Mouse (Mus musculus): Measurements from ENCODE around the gene Spata22. TPM values are rescaled to one million over a fixed set of nuclear protein-coding genes. Genes with fewer than 3 reads are reported as not detected.

Spata22 gene
- polyA plus RNA-seq (2012; rRNA removed): not detected in 2 replicates
- polyA plus RNA-seq (2014; fragmentation: Nextera tagmentation; extraction: Ambion mirVana): not detected in 2 replicates

- DNase-seq (ENCODE audit: low spot score) (no peak), ATAC-seq (ENCODE audit: low FRiP score, low read depth) (no peak)
- TF ChIP-seq POLR2A (IDR thresholded peaks at IDR 0.05; ENCODE audit: borderline replicate concordance, extremely low read depth, insufficient read depth, insufficient read length): no peak
- H3K27me3 ChIP-seq (ENCODE audit: control insufficient read depth, insufficient read depth, low read length): no peaks in the 10 kb centered on the region
- H3K4me1 ChIP-seq (ENCODE audit: control insufficient read depth, insufficient read depth, low read length): no peaks in the 10 kb centered on the region
- no peaks in the 10 kb centered on the region for H3K36me3 ChIP-seq (ENCODE audit: control insufficient read depth, insufficient read depth, low read length)
- H3K4me3 ChIP-seq (replicated peaks; ENCODE audit: low read length): no peak within 1 kb of the TSS
- H3K4me2 ChIP-seq (replicated peaks; ENCODE audit: low read depth, low read length, severe bottlenecking): no peak within 1 kb of the TSS
- no peaks in the 10 kb centered on the region for H3K9me3 ChIP-seq (ENCODE audit: control insufficient read depth, low read length)
- no peak within 1 kb of the TSS for H3K9ac ChIP-seq (ENCODE audit: low read depth, low read length, severe bottlenecking)
- 83% methylated on average over 27 of the region's 27 CpGs for WGBS
- no peak within 1 kb of the TSS for H3K27ac ChIP-seq (replicated peaks; ENCODE audit: low read depth, low read length)
These were observed at the start of gene Spata22, which contains the start of the genes Aspa and Gm49340 for GRCm38 (mm10) chr11:73329442-73329841. Gene Spata22 (plus strand): TSS chr11:73329741. Gene Aspa (minus strand): TSS chr11:73329596. Gene Gm49340 (plus strand): TSS chr11:73329741.

GRCm38 (mm10) chr11:73280710-73281109 lies 48.8 kb upstream of the Spata22 start:
- H3K4me1 ChIP-seq (ENCODE audit: control insufficient read depth, insufficient read depth, low read length): no peaks in the 10 kb centered on the region; the same call in 1 of the 2 replicates
- no peak overlapping the region for H3K27ac ChIP-seq (replicated peaks; ENCODE audit: low read depth, low read length)
- no peaks in the 10 kb centered on the region for H3K9me3 ChIP-seq (ENCODE audit: control insufficient read depth, low read length)
- no peaks in the 10 kb centered on the region for H3K27me3 ChIP-seq (ENCODE audit: control insufficient read depth, insufficient read depth, low read length)
- DNase-seq (ENCODE audit: low spot score) (no peak), ATAC-seq (ENCODE audit: low FRiP score, low read depth) (no peak)
- no peak overlapping the region for H3K4me2 ChIP-seq (replicated peaks; ENCODE audit: low read depth, low read length, severe bottlenecking)
- H3K4me3 ChIP-seq (replicated peaks; ENCODE audit: low read length): no peak overlapping the region
- no peaks in the 10 kb centered on the region for H3K36me3 ChIP-seq (ENCODE audit: control insufficient read depth, insufficient read depth, low read length)
- WGBS: 36% methylated on average over 5 of the region's 5 CpGs
- no peak for TF ChIP-seq POLR2A (IDR thresholded peaks at IDR 0.05; ENCODE audit: borderline replicate concordance, extremely low read depth, insufficient read depth, insufficient read length)
- H3K9ac ChIP-seq (ENCODE audit: low read depth, low read length, severe bottlenecking): no peak overlapping the region

- H3K4me1 ChIP-seq (ENCODE audit: control insufficient read depth, insufficient read depth, low read length): no peaks in the 10 kb centered on the region; the same call in 1 of the 2 replicates
- ATAC-seq (ENCODE audit: low FRiP score, low read depth): peak; percentile 81
These were observed 48.0 kb upstream of the Spata22 start for GRCm38 (mm10) chr11:73281528-73282027.

GRCm38 (mm10) chr11:73283369-73283768 lies 46.2 kb upstream of the Spata22 start:
- no peak overlapping the region for H3K9ac ChIP-seq (ENCODE audit: low read depth, low read length, severe bottlenecking)
- ATAC-seq (ENCODE audit: low FRiP score, low read depth) (no peak), DNase-seq (ENCODE audit: low spot score) (no peak)
- no peaks in the 10 kb centered on the region for H3K36me3 ChIP-seq (ENCODE audit: control insufficient read depth, insufficient read depth, low read length)
- no peak for TF ChIP-seq POLR2A (IDR thresholded peaks at IDR 0.05; ENCODE audit: borderline replicate concordance, extremely low read depth, insufficient read depth, insufficient read length)
- no peaks in the 10 kb centered on the region for H3K27me3 ChIP-seq (ENCODE audit: control insufficient read depth, insufficient read depth, low read length)
- 65% methylated on average over 9 of the region's 9 CpGs for WGBS
- no peak overlapping the region for H3K4me2 ChIP-seq (replicated peaks; ENCODE audit: low read depth, low read length, severe bottlenecking)
- H3K4me1 ChIP-seq (ENCODE audit: control insufficient read depth, insufficient read depth, low read length): no peaks in the 10 kb centered on the region; the same call in 1 of the 2 replicates
- no peak overlapping the region for H3K4me3 ChIP-seq (replicated peaks; ENCODE audit: low read length)
- H3K27ac ChIP-seq (replicated peaks; ENCODE audit: low read depth, low read length): no peak overlapping the region
- H3K9me3 ChIP-seq (ENCODE audit: control insufficient read depth, low read length): no peaks in the 10 kb centered on the region

More at GRCm38 (mm10) chr11:73281528-73282027, 48.0 kb upstream of the Spata22 start:
- no peak overlapping the region for H3K27ac ChIP-seq (replicated peaks; ENCODE audit: low read depth, low read length)
- 3% methylated on average over 16 of the region's 16 CpGs for WGBS
- DNase-seq (ENCODE audit: low spot score): peak; percentile 63
- no peak for TF ChIP-seq POLR2A (IDR thresholded peaks at IDR 0.05; ENCODE audit: borderline replicate concordance, extremely low read depth, insufficient read depth, insufficient read length)
- no peaks in the 10 kb centered on the region for H3K36me3 ChIP-seq (ENCODE audit: control insufficient read depth, insufficient read depth, low read length)
- peak overlapping the region; percentile 45 for H3K9ac ChIP-seq (ENCODE audit: low read depth, low read length, severe bottlenecking)
- peak overlapping the region; percentile 28 for H3K4me3 ChIP-seq (replicated peaks; ENCODE audit: low read length)
- H3K27me3 ChIP-seq (ENCODE audit: control insufficient read depth, insufficient read depth, low read length): no peaks in the 10 kb centered on the region
- peak overlapping the region; percentile 48 for H3K4me2 ChIP-seq (replicated peaks; ENCODE audit: low read depth, low read length, severe bottlenecking)
- H3K9me3 ChIP-seq (ENCODE audit: control insufficient read depth, low read length): no peaks in the 10 kb centered on the region

GRCm38 (mm10) chr11:73283926-73284325 lies 45.6 kb upstream of the Spata22 start:
- no peak for ATAC-seq (ENCODE audit: low FRiP score, low read depth)
- WGBS: 40% methylated on average over 1 of the region's 1 CpGs

More at GRCm38 (mm10) chr11:73283926-73284325, 45.6 kb upstream of the Spata22 start:
- Histone ChIP-seq H3K4me2 (replicated peaks; ENCODE audit: low read depth, low read length, severe bottlenecking) (no peak overlapping the region), H3K9me3 (ENCODE audit: control insufficient read depth, low read length) (no peaks in the 10 kb centered on the region), H3K27me3 (ENCODE audit: control insufficient read depth, insufficient read depth, low read length) (no peaks in the 10 kb centered on the region), H3K4me3 (replicated peaks; ENCODE audit: low read length) (no peak overlapping the region), H3K4me1 (ENCODE audit: control insufficient read depth, insufficient read depth, low read length) (no peaks in the 10 kb centered on the region; the same call in 1 of the 2 replicates), H3K9ac (ENCODE audit: low read depth, low read length, severe bottlenecking) (no peak overlapping the region), H3K36me3 (ENCODE audit: control insufficient read depth, insufficient read depth, low read length) (no peaks in the 10 kb centered on the region), H3K27ac (replicated peaks; ENCODE audit: low read depth, low read length) (no peak overlapping the region)
- DNase-seq (ENCODE audit: low spot score): no peak
- TF ChIP-seq POLR2A (IDR thresholded peaks at IDR 0.05; ENCODE audit: borderline replicate concordance, extremely low read depth, insufficient read depth, insufficient read length): no peak

Data from limb, embryonic 14.5 days (tissue).